Mouse (Mus musculus) ES-Bruce4 (cell line): ENCODE measurements around the gene Hectd4.

Experiments used
- CTCF ChIP-seq: IDR thresholded peaks from one replicate; pipeline ENCODE4 v1.8.1; 2011; ENCODE audit warnings: low read depth, low read length
- EP300 ChIP-seq: IDR thresholded peaks from 2 replicates; pipeline ENCODE4 v1.6.1; 2011; ENCODE audit warnings: low read depth, low read length; ENCODE audit not compliant: insufficient read depth
- POLR2A ChIP-seq: IDR thresholded peaks from one replicate; pipeline ENCODE4 v1.8.1; 2011; ENCODE audit warnings: low read length; ENCODE audit not compliant: insufficient read depth

DNA sequence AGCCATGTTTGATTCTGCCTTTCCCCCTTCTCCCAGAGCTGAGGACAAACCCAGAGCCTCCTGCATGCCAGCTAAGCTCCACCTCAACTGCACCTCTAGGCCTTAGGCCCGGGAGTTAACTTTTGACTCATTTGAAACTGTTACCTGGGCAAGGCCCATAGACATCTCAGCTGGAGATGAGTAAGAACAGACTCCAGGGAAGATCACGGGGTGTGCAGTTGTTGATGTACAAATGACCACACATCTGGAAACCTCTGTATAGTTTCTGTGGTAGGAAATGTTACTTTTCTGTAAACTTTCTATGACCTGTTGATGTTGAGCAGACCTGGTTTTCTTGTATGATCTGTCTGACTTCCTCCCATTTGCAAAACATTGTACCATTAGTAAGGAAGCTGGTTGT is 9.2 kb downstream of the Hectd4 start:
- TF ChIP-seq CTCF (no peak), EP300 (no peak), POLR2A (no peak)
